Mouse (Mus musculus): ENCODE data around the gene Tas2r107. TPM values are rescaled to one million over a fixed set of nuclear protein-coding genes. Genes with fewer than 3 reads are reported as not detected.
"Not testable (repeated sequence)": the region's sequence is repeated elsewhere in the genome, so short reads cannot be mapped to it uniquely, and the experiment has no call there.

Gene Tas2r107
- polyA plus RNA-seq (2015; fragmentation: Nextera tagmentation; extraction: Ambion mirVana) = not detected in 2 replicates

DNA sequence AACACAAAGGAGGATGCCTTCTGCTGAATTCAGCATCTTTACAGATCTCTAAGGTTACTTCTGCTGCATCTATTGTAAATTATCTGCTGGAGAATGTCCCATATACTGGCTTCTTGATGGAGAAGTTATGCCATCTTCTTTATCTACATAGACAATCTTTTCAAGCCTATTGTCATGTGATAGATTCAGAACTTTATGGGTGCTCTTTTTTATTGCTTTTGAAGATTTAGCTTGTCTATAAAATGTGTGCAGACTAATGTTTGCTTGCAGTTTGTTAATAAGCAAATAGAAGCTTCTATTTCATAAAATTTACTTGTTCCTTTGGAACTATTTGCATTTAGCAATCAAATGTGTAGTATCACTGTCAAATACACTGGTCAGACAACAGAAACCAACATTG is at the start of gene Tas2r107:
TSS of gene Tas2r107 (minus strand) at position 101 of the 400 bp plus-strand sequence.
- no peak within 1 kb of the TSS for H3K27ac ChIP-seq (replicated peaks)
- peaks cover 11% of the 10 kb centered on the region; the same call in 1 of the 2 replicates for H3K9me3 ChIP-seq
- H3K9ac ChIP-seq = no peak within 1 kb of the TSS
- H3K4me2 ChIP-seq = no peak within 1 kb of the TSS
- no peaks in the 10 kb centered on the region for H3K4me1 ChIP-seq (replicated peaks)
- no peak within 1 kb of the TSS for H3K4me3 ChIP-seq
- no peaks in the 10 kb centered on the region for H3K27me3 ChIP-seq
- no peak for ATAC-seq (ENCODE audit: low FRiP score, low read depth)
- no peaks in the 10 kb centered on the region for H3K36me3 ChIP-seq

- Histone ChIP-seq H3K9ac (no peak within 1 kb of the TSS), H3K27ac (replicated peaks) (no peak within 1 kb of the TSS)
Measured at GRCm38 (mm10) chr6:131689963-131690362, 30.0 kb upstream of the Tas2r107 start, which contains the start of gene Tas2r114. Gene Tas2r114 (minus strand): TSS chr6:131690063.

GRCm38 (mm10) chr6:131687395-131687794 is 27.4 kb upstream of the Tas2r107 start, which contains the start of gene Tas2r105:
Gene Tas2r105 (minus strand): TSS chr6:131687495.
- Histone ChIP-seq H3K4me3 (no peak within 1 kb of the TSS), H3K9ac (no peak within 1 kb of the TSS), H3K9me3 (no peaks in the 10 kb centered on the region), H3K4me1 (replicated peaks) (no peaks in the 10 kb centered on the region), H3K36me3 (no peaks in the 10 kb centered on the region), H3K27ac (replicated peaks) (no peak within 1 kb of the TSS), H3K27me3 (no peaks in the 10 kb centered on the region), H3K4me2 (no peak within 1 kb of the TSS)
- no peak for ATAC-seq (ENCODE audit: low FRiP score, low read depth)
- 84% methylated on average over 1 of the region's 1 CpGs for WGBS

More at GRCm38 (mm10) chr6:131689963-131690362, 30.0 kb upstream of the Tas2r107 start, which contains the start of gene Tas2r114:
- no peaks in the 10 kb centered on the region for H3K9me3 ChIP-seq
- H3K27me3 ChIP-seq = no peaks in the 10 kb centered on the region
- no peak within 1 kb of the TSS for H3K4me2 ChIP-seq
- ATAC-seq (ENCODE audit: low FRiP score, low read depth) = no peak
- H3K36me3 ChIP-seq = no peaks in the 10 kb centered on the region
- no peak within 1 kb of the TSS for H3K4me3 ChIP-seq
- H3K4me1 ChIP-seq (replicated peaks) = no peaks in the 10 kb centered on the region

GRCm38 (mm10) chr6:131685644-131686043 is 25.7 kb upstream of the Tas2r107 start, which contains the start of gene Tas2r104:
Gene Tas2r104 (minus strand): TSS chr6:131685744.
- no peak for ATAC-seq (ENCODE audit: low FRiP score, low read depth)
- H3K9ac ChIP-seq = no peak within 1 kb of the TSS
- H3K27me3 ChIP-seq = no peaks in the 10 kb centered on the region

GRCm38 (mm10) chr6:131678786-131679185 is 18.8 kb upstream of the Tas2r107 start, which contains the start of gene Tas2r106:
Gene Tas2r106 (minus strand): TSS chr6:131678886.
- WGBS = 75% methylated on average over 3 of the region's 3 CpGs
- H3K9ac ChIP-seq = no peak within 1 kb of the TSS
- H3K9me3 ChIP-seq = no peaks in the 10 kb centered on the region
- no peak for ATAC-seq (ENCODE audit: low FRiP score, low read depth)
- H3K36me3 ChIP-seq = no peaks in the 10 kb centered on the region
- H3K4me2 ChIP-seq = no peak within 1 kb of the TSS
- no peaks in the 10 kb centered on the region for H3K4me1 ChIP-seq (replicated peaks)
- no peak within 1 kb of the TSS for H3K4me3 ChIP-seq
- no peak within 1 kb of the TSS for H3K27ac ChIP-seq (replicated peaks)
- no peaks in the 10 kb centered on the region for H3K27me3 ChIP-seq

More at GRCm38 (mm10) chr6:131685644-131686043, 25.7 kb upstream of the Tas2r107 start, which contains the start of gene Tas2r104:
- H3K4me2 ChIP-seq = no peak within 1 kb of the TSS
- no peaks in the 10 kb centered on the region for H3K36me3 ChIP-seq
- H3K4me1 ChIP-seq (replicated peaks) = no peaks in the 10 kb centered on the region
- no peak within 1 kb of the TSS for H3K27ac ChIP-seq (replicated peaks)
- WGBS = 76% methylated on average over 1 of the region's 1 CpGs
- H3K9me3 ChIP-seq = no peaks in the 10 kb centered on the region
- no peak within 1 kb of the TSS for H3K4me3 ChIP-seq

DNA sequence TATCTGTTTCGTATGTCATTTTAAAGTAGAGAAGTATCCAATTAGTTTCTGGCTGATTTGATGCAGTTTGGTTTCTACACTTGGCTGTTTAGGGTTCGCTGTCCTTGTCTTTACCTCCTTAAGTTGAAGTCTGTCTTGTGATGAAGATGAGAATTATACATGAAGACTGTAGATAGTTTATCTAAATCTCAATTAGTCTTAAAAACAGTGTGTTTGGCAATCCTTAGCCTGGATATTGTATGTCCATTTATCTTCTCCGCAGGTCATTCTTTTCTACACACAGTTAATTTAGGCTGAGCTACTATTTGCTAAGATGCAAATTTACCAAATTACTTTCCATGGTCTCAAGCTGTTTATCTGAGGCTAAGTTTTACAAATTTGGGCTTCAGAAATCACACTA is 29.1 kb downstream of the Tas2r107 start, which contains the start of gene Tas2r130:
TSS of gene Tas2r130 (minus strand) at position 101 of the 400 bp plus-strand sequence.
- peaks cover 4% of the 10 kb centered on the region; the same call in 1 of the 2 replicates for H3K9me3 ChIP-seq
- H3K4me2 ChIP-seq = no peak within 1 kb of the TSS
- no peak within 1 kb of the TSS for H3K27ac ChIP-seq (replicated peaks)
- no peak within 1 kb of the TSS for H3K9ac ChIP-seq
- H3K4me3 ChIP-seq = no peak within 1 kb of the TSS
- ATAC-seq (ENCODE audit: low FRiP score, low read depth) = no peak
- WGBS = 82% methylated on average over 3 of the region's 3 CpGs
- no peaks in the 10 kb centered on the region for H3K4me1 ChIP-seq (replicated peaks)
- no peaks in the 10 kb centered on the region for H3K27me3 ChIP-seq
- H3K36me3 ChIP-seq = no peaks in the 10 kb centered on the region

- ATAC-seq (ENCODE audit: low FRiP score, low read depth); H3K27ac ChIP-seq (replicated peaks); H3K27me3 ChIP-seq; H3K36me3 ChIP-seq; H3K4me1 ChIP-seq (replicated peaks); H3K4me2 ChIP-seq; H3K9me3 ChIP-seq; H3K4me3 ChIP-seq; H3K9ac ChIP-seq: not testable (repeated sequence)
- 96% methylated on average over 1 of the region's 1 CpGs for WGBS
Measured at GRCm38 (mm10) chr6:131609956-131610355, 50.0 kb downstream of the Tas2r107 start.

Other genes starting within 250 kb of the Tas2r107 start
- not detected in 2 replicates for gene 5430401F13Rik, start 173.7 kb downstream of the Tas2r107 start, polyA plus RNA-seq (2015; fragmentation: Nextera tagmentation; extraction: Ambion mirVana)
- not detected in 2 replicates for gene Gm6619, start 173.7 kb downstream of the Tas2r107 start, polyA plus RNA-seq (2015; fragmentation: Nextera tagmentation; extraction: Ambion mirVana)
- not detected in 2 replicates for gene Tas2r130, start 29.2 kb downstream of the Tas2r107 start, polyA plus RNA-seq (2015; fragmentation: Nextera tagmentation; extraction: Ambion mirVana)
- not detected in 2 replicates for gene Tas2r106, start 18.7 kb upstream of the Tas2r107 start, polyA plus RNA-seq (2015; fragmentation: Nextera tagmentation; extraction: Ambion mirVana)
- gene Tas2r104, start 25.6 kb upstream of the Tas2r107 start, polyA plus RNA-seq (2015; fragmentation: Nextera tagmentation; extraction: Ambion mirVana) = not detected in 2 replicates
- gene Tas2r105, start 27.3 kb upstream of the Tas2r107 start, polyA plus RNA-seq (2015; fragmentation: Nextera tagmentation; extraction: Ambion mirVana) = not detected in 2 replicates
- gene Tas2r114, start 29.9 kb upstream of the Tas2r107 start, polyA plus RNA-seq (2015; fragmentation: Nextera tagmentation; extraction: Ambion mirVana) = not detected in 2 replicates